Mouse (Mus musculus): ENCODE measurements around the gene Lsm11. TPM values are rescaled to one million over a fixed set of nuclear protein-coding genes. Genes with fewer than 3 reads are reported as not detected.

The Lsm11 gene
- polyA plus RNA-seq, 1 experiment from 2014 or later: 4.0 TPM

DNA sequence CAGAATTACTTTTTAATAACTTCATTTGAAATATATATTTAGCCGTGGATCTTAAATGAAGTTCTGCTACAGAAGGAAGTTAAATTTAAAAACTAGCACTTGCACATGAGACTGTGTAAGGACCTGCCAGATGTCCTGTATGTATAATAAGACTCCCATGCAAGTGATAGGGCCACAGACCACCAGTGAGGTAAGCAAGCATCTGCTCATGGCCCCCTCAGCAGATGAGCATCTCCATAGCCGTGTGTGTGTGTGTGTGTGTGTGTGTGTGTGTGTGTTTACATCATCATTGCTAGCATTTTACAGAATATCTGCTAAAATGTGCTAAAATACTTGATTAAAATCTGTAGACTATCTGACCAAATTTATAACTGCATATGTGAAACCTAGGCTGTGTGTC is 47.3 kb downstream of the Lsm11 start:
- no peak overlapping the region for H3K4me3 ChIP-seq (replicated peaks; ENCODE audit: low read length)
- H3K36me3 ChIP-seq (ENCODE audit: control insufficient read depth, insufficient read depth, low read length): peaks cover 24% of the 10 kb centered on the region
- no peak overlapping the region for H3K27ac ChIP-seq (ENCODE audit: low read length)
- WGBS: 87% methylated on average over 2 of the region's 2 CpGs
- no peak overlapping the region for H3K9ac ChIP-seq (ENCODE audit: low read length)
- H3K9me3 ChIP-seq (replicated peaks; ENCODE audit: control insufficient read depth, low read length): no peaks in the 10 kb centered on the region
- H3K4me2 ChIP-seq (ENCODE audit: low read depth, low read length): no peak overlapping the region
- no peak for ATAC-seq (ENCODE audit: insufficient read depth, low FRiP score)
- no peaks in the 10 kb centered on the region for H3K4me1 ChIP-seq (ENCODE audit: control insufficient read depth, insufficient read depth, low read length)
- H3K27me3 ChIP-seq (ENCODE audit: control insufficient read depth, insufficient read depth, low read length): no peaks in the 10 kb centered on the region

DNA sequence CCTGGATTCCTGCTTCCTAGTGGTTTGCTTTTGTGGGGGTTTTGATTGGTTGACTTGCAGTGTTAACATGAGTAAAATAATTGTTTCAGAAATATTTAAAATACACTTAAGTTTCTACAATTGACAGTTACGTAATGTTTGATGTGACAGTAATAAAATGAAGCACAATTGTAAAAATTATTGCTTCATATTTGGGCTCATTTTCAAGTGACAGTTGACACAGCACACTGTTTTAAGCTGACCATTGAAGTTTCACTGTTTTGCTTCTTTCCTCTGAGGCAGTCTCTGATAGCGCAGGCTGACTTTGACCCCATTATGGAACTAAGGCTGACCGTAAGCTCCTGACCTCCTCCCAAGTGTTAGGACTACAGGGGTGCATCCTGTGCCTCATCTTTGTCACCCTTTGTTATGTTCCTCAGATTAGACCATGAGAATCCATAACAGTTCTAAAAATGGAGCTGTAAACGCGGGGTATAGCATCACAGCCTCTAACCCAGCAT is 51.8 kb downstream of the Lsm11 start:
- no peak overlapping the region for H3K4me2 ChIP-seq (ENCODE audit: low read depth, low read length)
- 94% methylated on average over 5 of the region's 5 CpGs for WGBS
- no peaks in the 10 kb centered on the region for H3K4me1 ChIP-seq (ENCODE audit: control insufficient read depth, insufficient read depth, low read length)
- H3K36me3 ChIP-seq (ENCODE audit: control insufficient read depth, insufficient read depth, low read length): peaks cover 30% of the 10 kb centered on the region; the same call in 1 of the 2 replicates
- H3K9me3 ChIP-seq (replicated peaks; ENCODE audit: control insufficient read depth, low read length): no peaks in the 10 kb centered on the region
- H3K27me3 ChIP-seq (ENCODE audit: control insufficient read depth, insufficient read depth, low read length): no peaks in the 10 kb centered on the region
- H3K9ac ChIP-seq (ENCODE audit: low read length): no peak overlapping the region
- H3K4me3 ChIP-seq (replicated peaks; ENCODE audit: low read length): no peak overlapping the region
- no peak overlapping the region for H3K27ac ChIP-seq (ENCODE audit: low read length)
- ATAC-seq (ENCODE audit: insufficient read depth, low FRiP score): no peak

DNA sequence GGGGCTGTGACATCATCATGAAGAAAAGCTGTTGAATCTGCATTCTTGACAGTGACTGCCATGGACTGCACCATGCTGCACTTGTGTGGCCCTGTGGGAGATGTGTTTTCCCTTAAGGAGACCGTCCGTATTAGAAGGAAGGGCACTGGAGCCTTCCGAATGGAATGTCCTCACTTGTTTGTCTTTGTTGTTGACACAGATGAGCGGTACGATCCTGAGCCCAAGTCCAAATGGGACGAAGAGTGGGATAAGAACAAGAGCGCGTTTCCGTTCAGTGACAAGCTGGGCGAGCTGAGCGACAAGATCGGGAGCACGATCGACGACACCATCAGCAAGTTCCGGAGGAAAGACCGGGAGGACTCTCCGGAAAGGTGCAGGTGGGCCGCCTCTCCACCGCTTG is 54.3 kb downstream of the Lsm11 start:
- H3K27me3 ChIP-seq (ENCODE audit: control insufficient read depth, insufficient read depth, low read length): no peaks in the 10 kb centered on the region
- H3K9ac ChIP-seq (ENCODE audit: low read length): no peak overlapping the region
- peaks cover 30% of the 10 kb centered on the region; the same call in 1 of the 2 replicates for H3K36me3 ChIP-seq (ENCODE audit: control insufficient read depth, insufficient read depth, low read length)
- H3K27ac ChIP-seq (ENCODE audit: low read length): no peak overlapping the region
- H3K4me1 ChIP-seq (ENCODE audit: control insufficient read depth, insufficient read depth, low read length): no peaks in the 10 kb centered on the region
- H3K4me2 ChIP-seq (ENCODE audit: low read depth, low read length): no peak overlapping the region
- H3K4me3 ChIP-seq (replicated peaks; ENCODE audit: low read length): no peak overlapping the region
- WGBS: 86% methylated on average over 20 of the region's 20 CpGs
- no peaks in the 10 kb centered on the region for H3K9me3 ChIP-seq (replicated peaks; ENCODE audit: control insufficient read depth, low read length)
- ATAC-seq (ENCODE audit: insufficient read depth, low FRiP score): no peak

DNA sequence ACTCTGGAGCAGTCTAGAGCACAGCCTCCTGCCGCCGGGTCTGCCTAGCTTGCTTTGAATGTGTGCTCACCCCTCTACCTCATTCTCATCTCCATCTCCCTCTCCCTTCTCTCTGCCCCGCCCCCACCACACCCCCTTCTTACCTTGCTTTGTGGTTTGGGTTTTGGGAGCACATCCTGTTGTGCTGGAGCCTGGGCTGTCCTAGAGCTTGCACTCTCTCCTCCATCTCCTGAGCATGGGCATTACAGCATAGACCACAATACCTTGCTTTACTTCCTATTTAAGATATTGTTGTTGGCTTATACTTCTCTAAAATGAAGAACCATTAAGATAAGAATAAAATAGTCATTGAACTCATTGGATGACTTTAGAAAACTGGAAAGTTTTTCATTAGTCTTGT is 54.8 kb downstream of the Lsm11 start:
- H3K36me3 ChIP-seq (ENCODE audit: control insufficient read depth, insufficient read depth, low read length): peaks cover 26% of the 10 kb centered on the region; the same call in 1 of the 2 replicates

DNA sequence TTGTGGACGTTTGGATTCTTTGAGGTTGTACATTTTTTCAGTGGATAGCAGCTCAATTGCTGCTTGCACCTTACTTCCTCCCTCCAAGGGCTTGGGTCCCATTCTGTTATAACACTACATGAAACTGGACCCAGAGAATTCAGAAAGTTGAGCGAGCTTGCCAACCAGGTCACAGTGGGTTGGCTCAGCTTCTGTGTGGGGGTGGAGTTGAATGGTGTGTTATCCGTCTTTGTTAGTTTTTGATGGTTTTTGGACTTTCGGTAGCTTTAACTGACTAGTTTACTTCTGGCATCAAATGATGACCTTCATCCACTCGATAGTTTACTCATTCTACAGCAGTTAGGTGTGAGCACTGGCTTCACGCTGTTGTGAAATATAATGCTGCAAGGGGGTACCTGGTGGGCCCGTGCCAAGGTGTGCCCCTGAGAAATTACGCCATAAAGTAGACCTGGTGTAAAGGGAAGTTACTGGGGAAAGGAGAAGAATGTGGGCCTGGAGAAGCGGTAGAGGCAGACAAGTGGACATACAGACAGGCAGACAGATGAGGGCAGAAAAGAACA is 56.2 kb downstream of the Lsm11 start:
- ATAC-seq (ENCODE audit: insufficient read depth, low FRiP score): no peak
- Histone ChIP-seq H3K4me3 (replicated peaks; ENCODE audit: low read length) (no peak overlapping the region), H3K9me3 (replicated peaks; ENCODE audit: control insufficient read depth, low read length) (no peaks in the 10 kb centered on the region), H3K36me3 (ENCODE audit: control insufficient read depth, insufficient read depth, low read length) (peaks cover 13% of the 10 kb centered on the region; the same call in 1 of the 2 replicates), H3K9ac (ENCODE audit: low read length) (no peak overlapping the region), H3K4me2 (ENCODE audit: low read depth, low read length) (no peak overlapping the region), H3K4me1 (ENCODE audit: control insufficient read depth, insufficient read depth, low read length) (peaks cover 1% of the 10 kb centered on the region), H3K27me3 (ENCODE audit: control insufficient read depth, insufficient read depth, low read length) (no peaks in the 10 kb centered on the region), H3K27ac (ENCODE audit: low read length) (no peak overlapping the region)
- WGBS: 83% methylated on average over 9 of the region's 9 CpGs

More for the DNA sequence above, 54.8 kb downstream of the Lsm11 start:
- no peak overlapping the region for H3K27ac ChIP-seq (ENCODE audit: low read length)
- 0 out of 2 replicates have a peak, but pooled peaks have one; percentile 37 for ATAC-seq (ENCODE audit: insufficient read depth, low FRiP score)
- no peaks in the 10 kb centered on the region for H3K9me3 ChIP-seq (replicated peaks; ENCODE audit: control insufficient read depth, low read length)
- H3K4me1 ChIP-seq (ENCODE audit: control insufficient read depth, insufficient read depth, low read length): no peaks in the 10 kb centered on the region
- no peak overlapping the region for H3K4me3 ChIP-seq (replicated peaks; ENCODE audit: low read length)
- no peak overlapping the region for H3K9ac ChIP-seq (ENCODE audit: low read length)
- H3K27me3 ChIP-seq (ENCODE audit: control insufficient read depth, insufficient read depth, low read length): no peaks in the 10 kb centered on the region
- H3K4me2 ChIP-seq (ENCODE audit: low read depth, low read length): no peak overlapping the region
- 77% methylated on average over 3 of the region's 3 CpGs for WGBS

DNA sequence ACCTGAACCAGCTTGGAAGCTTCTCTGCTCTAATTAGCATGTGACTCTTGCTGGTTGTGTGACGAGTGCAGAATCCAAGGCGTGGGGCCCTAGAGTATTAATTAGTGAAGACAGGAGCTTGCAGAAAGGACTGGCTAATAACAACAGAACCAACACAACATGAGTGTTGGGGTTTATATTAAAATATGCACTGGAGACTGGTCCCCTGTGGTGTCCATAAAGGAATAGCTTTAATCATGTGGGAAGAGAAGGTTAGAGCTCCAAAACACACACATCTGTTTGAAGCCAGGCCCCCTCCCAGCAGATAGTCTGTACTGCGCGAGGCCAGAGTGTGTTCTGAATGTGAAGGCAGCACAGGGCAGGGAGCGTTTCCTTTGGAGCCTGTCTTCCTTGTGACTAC is 58.1 kb downstream of the Lsm11 start:
- ATAC-seq (ENCODE audit: insufficient read depth, low FRiP score): no peak
- Histone ChIP-seq H3K36me3 (ENCODE audit: control insufficient read depth, insufficient read depth, low read length) (peaks cover 8% of the 10 kb centered on the region; the same call in 1 of the 2 replicates), H3K27me3 (ENCODE audit: control insufficient read depth, insufficient read depth, low read length) (no peaks in the 10 kb centered on the region), H3K9me3 (replicated peaks; ENCODE audit: control insufficient read depth, low read length) (no peaks in the 10 kb centered on the region), H3K27ac (ENCODE audit: low read length) (no peak overlapping the region), H3K4me3 (replicated peaks; ENCODE audit: low read length) (no peak overlapping the region), H3K4me1 (ENCODE audit: control insufficient read depth, insufficient read depth, low read length) (peaks cover 8% of the 10 kb centered on the region), H3K4me2 (ENCODE audit: low read depth, low read length) (no peak overlapping the region), H3K9ac (ENCODE audit: low read length) (no peak overlapping the region)
- 92% methylated on average over 5 of the region's 5 CpGs for WGBS

DNA sequence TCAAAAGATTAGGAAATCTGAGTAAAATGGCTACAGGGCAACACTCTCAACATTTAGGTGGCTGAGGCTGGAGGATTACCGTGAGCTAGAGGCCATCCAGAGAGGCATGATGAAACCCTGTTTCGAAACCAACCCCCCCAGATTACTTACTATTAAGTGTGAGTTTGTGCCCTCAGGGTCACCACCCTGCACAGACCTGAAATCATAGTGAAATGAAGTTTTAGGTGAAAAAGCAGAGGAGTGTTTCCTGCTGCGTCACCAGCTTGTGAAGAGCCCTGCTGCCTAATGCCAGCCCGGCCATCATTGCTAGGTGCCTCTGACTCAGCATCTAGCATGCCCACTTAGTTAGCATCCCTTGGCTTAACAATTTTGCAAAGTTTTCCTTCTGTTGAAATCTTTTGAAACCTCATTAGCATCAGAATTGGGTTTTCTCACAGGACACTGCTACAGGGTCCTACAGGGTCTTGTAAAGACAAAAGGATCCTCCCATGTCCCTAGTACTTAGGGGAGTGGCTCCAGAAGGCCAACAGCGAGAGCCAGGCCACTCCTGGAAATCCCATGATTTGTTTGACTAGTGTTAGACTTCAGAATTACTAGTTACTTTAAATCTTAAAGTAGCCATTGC is 59.0 kb downstream of the Lsm11 start:
- Histone ChIP-seq H3K27me3 (ENCODE audit: control insufficient read depth, insufficient read depth, low read length) (no peaks in the 10 kb centered on the region), H3K4me3 (replicated peaks; ENCODE audit: low read length) (no peak overlapping the region), H3K36me3 (ENCODE audit: control insufficient read depth, insufficient read depth, low read length) (peaks cover 8% of the 10 kb centered on the region; the same call in 1 of the 2 replicates), H3K4me1 (ENCODE audit: control insufficient read depth, insufficient read depth, low read length) (peaks cover 11% of the 10 kb centered on the region), H3K27ac (ENCODE audit: low read length) (no peak overlapping the region), H3K4me2 (ENCODE audit: low read depth, low read length) (no peak overlapping the region), H3K9ac (ENCODE audit: low read length) (no peak overlapping the region), H3K9me3 (replicated peaks; ENCODE audit: control insufficient read depth, low read length) (no peaks in the 10 kb centered on the region)
- ATAC-seq (ENCODE audit: insufficient read depth, low FRiP score): no peak
- 92% methylated on average over 5 of the region's 5 CpGs for WGBS

DNA sequence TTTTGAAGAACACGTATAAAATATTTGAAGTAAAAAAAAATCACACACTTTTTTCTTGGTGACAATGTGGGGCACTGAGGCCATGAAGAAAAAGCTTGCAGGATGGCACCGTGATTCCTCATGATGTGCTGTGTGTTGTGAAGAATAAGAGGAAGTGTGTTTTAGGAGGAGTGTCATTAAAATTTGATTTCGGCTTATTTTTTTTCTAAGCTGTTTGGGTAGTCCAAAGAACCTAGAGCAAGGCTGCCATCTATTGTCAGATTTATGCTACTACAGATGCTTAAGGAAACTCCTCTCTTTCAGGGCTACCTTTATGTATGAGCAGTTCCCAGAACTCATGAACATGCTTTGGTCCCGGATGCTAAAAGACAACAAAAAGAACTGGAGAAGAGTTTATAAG is 60.7 kb downstream of the Lsm11 start:
- no peak overlapping the region for H3K4me2 ChIP-seq (ENCODE audit: low read depth, low read length)
- no peak overlapping the region for H3K27ac ChIP-seq (ENCODE audit: low read length)
- H3K9me3 ChIP-seq (replicated peaks; ENCODE audit: control insufficient read depth, low read length): no peaks in the 10 kb centered on the region
- H3K9ac ChIP-seq (ENCODE audit: low read length): no peak overlapping the region
- WGBS: 48% methylated on average over 4 of the region's 4 CpGs
- peaks cover under 1% of the 10 kb centered on the region; the same call in 1 of the 2 replicates for H3K36me3 ChIP-seq (ENCODE audit: control insufficient read depth, insufficient read depth, low read length)
- no peak for ATAC-seq (ENCODE audit: insufficient read depth, low FRiP score)
- H3K27me3 ChIP-seq (ENCODE audit: control insufficient read depth, insufficient read depth, low read length): no peaks in the 10 kb centered on the region
- H3K4me3 ChIP-seq (replicated peaks; ENCODE audit: low read length): no peak overlapping the region
- H3K4me1 ChIP-seq (ENCODE audit: control insufficient read depth, insufficient read depth, low read length): peaks cover 18% of the 10 kb centered on the region

DNA sequence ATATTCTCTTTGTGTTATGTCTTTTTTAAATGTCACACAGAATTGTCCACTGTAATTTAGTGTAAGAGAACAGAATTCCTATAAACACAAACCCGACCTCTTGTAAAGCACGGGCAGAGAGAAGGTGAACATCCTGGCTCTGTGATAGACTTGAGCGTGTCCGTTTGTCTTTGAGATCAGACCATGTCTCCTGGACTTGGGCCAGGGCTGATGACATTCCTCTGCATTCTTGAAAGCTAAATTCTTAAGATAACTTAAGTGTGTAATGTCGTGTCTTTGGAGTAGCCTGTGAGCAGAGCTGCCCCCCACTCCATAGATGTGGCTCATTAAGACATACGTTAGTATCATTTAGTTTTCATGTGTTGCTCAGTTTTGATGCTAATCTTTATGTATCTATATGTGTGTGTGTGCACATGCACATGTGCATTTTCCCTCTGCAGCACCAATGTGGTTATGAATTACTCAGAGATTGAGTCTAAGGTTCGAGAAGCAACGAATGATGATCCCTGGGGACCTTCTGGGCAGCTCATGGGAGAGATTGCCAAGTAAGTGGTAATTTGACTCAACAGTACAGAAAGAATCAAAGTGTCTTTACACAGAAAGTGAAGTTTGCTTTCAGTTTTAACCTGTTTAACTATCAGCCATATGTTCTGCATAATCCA is 61.3 kb downstream of the Lsm11 start:
- no peak for ATAC-seq (ENCODE audit: insufficient read depth, low FRiP score)
- Histone ChIP-seq H3K4me1 (ENCODE audit: control insufficient read depth, insufficient read depth, low read length) (peaks cover 20% of the 10 kb centered on the region), H3K9ac (ENCODE audit: low read length) (no peak overlapping the region), H3K27me3 (ENCODE audit: control insufficient read depth, insufficient read depth, low read length) (no peaks in the 10 kb centered on the region), H3K4me2 (ENCODE audit: low read depth, low read length) (no peak overlapping the region), H3K4me3 (replicated peaks; ENCODE audit: low read length) (no peak overlapping the region), H3K36me3 (ENCODE audit: control insufficient read depth, insufficient read depth, low read length) (no peaks in the 10 kb centered on the region; the same call in 1 of the 2 replicates), H3K9me3 (replicated peaks; ENCODE audit: control insufficient read depth, low read length) (no peaks in the 10 kb centered on the region), H3K27ac (ENCODE audit: low read length) (peak overlapping the region; percentile 33; the same call in 1 of the 2 replicates)
- 44% methylated on average over 8 of the region's 8 CpGs for WGBS

Measured in stomach, embryonic 16.5 days (tissue).